Mouse (Mus musculus): ENCODE results near the gene Pecam1. TPM values are rescaled to one million over a fixed set of nuclear protein-coding genes. Genes with fewer than 3 reads are reported as not detected.
"Not testable (repeated sequence)": the region's sequence is repeated elsewhere in the genome, so short reads cannot be mapped to it uniquely, and the experiment has no call there.

The Pecam1 gene
- total RNA-seq (2021) = 110 and 152 TPM in 2 replicates
- long read RNA-seq, experiment 1, transcript Pecam1-204 (16 exons, 3,441 nt) = major isoform, 8 of 35 reads
- long read RNA-seq, experiment 1, transcript Pecam1-203 (14 exons, 3,233 nt) = major isoform, 8 of 35 reads
- long read RNA-seq, experiment 1, partial matches to known transcripts = 2 of 35 reads
- long read RNA-seq, experiment 1, other reads (novel, unspliced or antisense) = 13 of 35 reads
- long read RNA-seq, experiment 2, transcript Pecam1-203 (14 exons, 3,233 nt) = major isoform, 7 of 29 reads
- long read RNA-seq, experiment 2, transcript Pecam1-204 (16 exons, 3,441 nt) = minor isoform, 5 of 29 reads
- long read RNA-seq, experiment 2, transcript Pecam1-202 (15 exons, 3,283 nt) = minor isoform, 5 of 29 reads
- long read RNA-seq, experiment 2, partial matches to known transcripts = 6 of 29 reads
- long read RNA-seq, experiment 2, other reads (novel, unspliced or antisense) = 4 of 29 reads

DNA sequence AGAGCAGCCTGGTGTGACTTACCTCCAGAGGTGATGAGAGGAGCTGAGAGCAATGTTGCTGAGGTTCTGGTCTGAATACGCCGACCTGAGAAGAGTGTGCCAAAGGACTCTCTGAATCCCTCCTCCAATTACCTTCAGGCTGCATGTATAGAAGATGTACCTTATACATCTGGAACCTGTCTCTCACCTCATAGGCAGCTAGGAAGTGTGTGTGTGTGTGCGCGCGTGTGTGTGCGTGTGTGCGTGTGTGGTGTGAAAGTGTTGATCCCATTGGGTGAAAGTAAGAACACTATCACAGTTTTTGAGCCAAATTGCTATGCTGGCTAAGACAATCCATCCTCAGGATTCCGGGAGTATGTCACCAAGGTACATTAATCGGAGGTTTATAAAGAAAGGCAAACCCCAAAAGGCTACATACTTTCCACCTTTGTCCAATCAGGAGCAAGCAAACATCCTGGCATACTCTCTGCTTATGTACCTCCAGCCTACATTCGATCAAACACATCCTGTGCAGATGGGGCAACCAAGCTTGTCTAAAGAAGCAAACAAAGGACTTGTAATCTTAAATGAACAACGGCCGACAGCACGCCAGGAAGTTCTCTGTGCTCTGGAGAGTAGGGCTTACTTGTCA is at the start of gene Pecam1:
Gene Pecam1 (minus strand): TSS at position 508 of the 631 bp plus-strand sequence.
- DNase-seq = peak; percentile 6

DNA sequence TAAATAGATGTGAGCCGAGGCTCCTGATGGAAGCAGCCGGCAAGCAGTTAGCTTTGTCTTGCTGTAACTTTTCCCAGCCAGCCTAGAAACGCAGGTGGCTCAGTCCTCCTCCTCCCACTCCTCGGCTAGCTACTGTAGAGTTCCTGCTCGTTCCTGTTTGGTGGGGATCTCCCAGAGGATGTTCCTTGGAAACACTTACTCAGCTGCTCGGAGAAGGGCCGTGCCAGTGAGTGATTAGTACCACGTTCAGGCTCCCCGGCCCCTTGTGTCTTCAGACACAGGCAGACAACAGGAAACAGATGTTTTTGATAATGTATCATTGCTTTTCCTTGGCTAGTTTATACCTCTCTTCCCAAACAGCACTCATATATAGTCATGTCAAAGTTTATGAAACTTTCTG is 45.3 kb upstream of the Pecam1 start:
- DNase-seq = no peak

GRCm38 (mm10) chr11:106793846-106794245 is 43.4 kb upstream of the Pecam1 start:
- DNase-seq = no peak

DNA sequence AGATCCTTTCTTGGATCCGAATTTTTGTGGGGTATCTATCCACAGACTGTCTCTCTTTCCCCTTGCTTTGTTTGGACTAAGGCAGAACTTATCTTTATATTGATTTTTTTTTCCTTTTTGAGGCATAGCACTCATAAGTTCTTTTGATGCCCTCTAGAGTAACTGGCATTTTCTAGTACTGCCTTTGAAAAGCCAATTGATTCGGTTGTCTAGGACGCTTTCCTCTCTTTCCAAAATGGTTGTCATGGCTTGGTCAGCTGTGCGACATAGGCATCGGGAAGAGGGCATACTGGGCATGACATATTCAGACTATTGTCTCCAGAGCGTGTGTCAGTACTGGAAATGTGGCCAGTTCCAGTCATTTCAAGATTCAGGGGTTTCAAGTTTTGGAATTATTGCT is 39.2 kb upstream of the Pecam1 start:
- DNase-seq = peak; percentile 48

DNA sequence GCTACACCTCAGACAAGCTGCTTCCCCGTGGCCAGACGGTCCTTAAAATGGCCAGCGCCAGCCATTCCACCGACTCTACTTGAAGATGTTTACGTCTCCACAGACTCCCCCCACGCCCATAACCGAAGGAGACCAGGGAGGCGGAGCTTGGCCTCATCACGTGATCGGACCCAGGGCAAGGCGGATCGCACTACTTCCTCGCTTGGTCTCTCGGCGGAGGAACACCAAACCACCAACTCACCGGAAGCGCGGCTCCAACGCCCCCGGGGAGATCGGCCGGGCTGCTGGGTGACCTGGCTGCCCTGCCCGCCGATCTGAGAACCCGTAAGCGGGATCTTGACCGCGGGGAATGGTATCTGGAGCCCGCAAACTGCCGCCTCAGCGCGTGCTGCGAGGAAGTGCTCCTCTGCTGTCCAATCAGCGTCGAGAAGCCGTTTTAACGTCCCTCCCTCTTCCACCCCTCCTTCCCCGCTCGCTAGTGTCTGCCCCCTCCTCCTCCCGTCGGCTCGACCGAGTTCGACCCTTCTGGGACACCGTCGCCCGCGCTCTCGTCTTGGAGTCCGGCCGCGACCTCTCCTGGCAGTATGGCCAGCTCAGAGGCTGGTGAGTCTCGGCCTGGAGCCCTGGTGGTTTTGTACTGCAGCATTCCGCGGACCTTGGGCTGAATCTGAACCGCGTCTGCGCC is 38.5 kb upstream of the Pecam1 start, which contains the start of the genes Ddx5 and Cep95:
Gene Ddx5 (minus strand): TSS at position 411 of the 685 bp plus-strand sequence.
Gene Cep95 (plus strand): TSS at position 478 of the 685 bp plus-strand sequence.
- DNase-seq = peak; percentile 98

DNA sequence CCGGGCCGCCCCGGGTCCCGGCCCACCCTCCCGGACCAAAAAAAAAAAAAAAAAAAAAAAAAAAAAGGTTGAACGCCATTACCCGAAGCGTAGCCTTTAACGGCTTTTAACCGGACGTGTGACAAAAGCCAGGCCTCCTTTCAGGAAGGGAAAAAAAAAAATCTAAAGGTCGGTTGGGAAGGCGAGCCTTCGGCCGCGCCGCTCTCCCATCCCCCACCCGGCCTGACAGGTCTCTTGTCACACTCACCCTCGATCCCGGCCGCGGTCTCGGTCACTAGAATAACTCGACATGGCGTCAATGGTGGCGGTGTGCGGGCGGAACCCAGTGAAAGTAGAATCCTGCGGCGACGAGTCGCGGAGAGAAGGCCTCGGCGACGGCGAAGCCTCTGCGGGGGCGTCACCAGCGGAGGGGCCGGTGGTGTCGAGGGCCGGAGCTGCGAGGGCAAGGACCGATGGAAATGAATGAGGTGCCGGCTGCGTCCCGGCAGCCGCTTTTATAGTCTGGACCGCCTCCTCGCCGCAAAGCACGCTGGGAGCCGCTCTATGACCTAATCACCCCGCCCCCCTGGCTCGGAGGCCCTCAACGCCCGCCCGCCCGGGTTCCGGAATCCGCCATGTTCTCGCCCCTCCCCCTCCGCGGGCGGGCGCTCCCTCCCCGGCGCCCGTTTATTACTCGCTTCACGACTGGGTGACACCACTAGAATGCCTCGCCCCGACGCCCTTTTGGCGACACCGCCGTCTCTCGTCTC is 37.8 kb upstream of the Pecam1 start:
- DNase-seq = peak; percentile 100

- DNase-seq = peak; percentile 95
These were observed 37.0 kb upstream of the Pecam1 start for GRCm38 (mm10) chr11:106787131-106788025.

GRCm38 (mm10) chr11:106785043-106785442 is 34.6 kb upstream of the Pecam1 start:
- DNase-seq = no peak

- DNase-seq = no peak
These were observed 34.0 kb upstream of the Pecam1 start for GRCm38 (mm10) chr11:106784476-106784875.

DNA sequence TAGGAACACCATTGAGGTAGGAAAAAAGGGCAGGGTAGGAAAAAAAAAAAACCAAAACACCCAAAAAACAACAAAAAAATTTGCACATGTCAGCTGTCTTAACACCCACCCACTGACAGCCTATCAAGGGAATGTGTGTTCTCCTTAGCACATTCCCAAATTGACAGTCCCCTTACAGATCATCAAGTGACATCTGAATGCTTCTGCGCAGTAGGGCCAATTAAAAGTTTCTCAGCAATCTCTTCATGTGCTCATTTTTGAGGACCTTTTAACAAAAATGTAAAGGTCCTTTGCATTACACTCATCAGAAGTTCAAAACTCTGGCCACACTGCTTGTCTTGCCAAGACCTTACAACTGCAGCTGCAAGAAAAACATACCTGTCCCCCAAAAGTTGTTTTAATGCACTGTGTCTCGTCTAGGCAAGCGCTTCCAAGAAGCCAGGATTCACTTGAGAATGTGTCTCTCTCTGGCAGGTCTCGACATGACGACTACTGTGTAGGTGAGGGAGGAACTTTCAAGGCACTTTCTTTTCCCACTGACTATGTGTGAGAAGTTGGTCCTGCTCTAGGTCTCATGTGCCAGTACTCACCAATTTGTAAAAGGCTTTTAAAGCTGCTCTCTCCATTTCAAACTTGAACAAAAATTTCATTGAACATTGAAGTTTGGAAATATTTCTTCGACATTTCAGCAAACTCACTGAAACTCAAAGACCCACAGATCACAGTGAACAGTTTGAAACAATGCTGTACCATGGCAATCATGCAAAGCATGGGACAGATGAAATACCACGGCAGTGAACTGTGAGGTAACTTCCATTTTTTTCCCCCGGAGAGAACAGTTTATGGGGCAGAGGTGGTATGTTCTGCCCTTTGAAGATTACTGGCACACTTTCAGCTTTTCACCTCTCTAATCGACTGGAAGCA is 32.7 kb upstream of the Pecam1 start:
- no peak for DNase-seq

DNA sequence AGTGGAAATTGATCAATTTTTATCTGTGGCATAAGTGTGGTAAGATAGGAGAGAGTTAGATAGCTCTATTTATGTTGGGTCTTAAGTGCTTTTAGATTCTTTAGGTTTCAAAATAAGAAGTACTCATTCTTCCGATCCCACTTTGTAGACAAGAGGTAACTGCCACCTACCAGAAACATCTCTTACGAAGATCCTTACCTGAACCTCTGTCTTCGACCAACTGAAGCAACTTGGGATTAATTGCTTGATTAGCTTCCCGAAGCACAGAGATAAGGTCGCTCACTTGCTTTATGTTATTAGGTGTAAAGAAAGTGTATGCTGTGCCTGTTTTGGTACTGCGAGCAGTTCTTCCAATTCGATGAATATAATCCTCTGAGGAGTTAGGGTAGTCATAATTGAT is 31.8 kb upstream of the Pecam1 start:
- DNase-seq = not testable (repeated sequence)

DNA sequence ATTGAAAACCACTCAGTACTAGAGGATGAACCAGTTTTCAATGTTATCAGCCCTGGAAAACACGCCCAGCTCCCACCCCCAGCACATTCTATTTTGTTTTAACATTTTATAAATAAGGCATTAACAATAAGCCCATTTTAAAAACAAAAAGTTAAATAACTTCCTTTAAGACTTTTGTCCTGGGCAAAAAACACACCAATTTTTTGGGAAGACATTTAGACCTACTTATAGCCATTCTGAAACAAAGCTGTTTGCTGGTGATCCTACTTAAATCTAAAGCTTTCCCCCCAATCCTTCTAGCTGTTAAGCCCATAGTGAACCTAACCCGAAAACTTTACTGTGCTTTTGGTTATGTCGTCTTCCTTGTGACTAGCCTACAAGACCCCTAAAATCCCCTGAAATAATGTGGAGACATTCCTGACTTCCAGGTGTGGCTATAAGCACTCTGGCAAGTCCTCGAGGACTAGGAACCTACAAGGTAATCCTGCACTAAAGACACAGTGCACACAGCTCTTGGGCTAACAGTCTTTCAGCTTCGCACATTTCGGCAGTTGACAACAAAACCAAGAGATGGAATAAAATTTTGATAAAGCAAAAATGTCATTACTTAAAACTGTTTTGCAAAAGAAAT is 30.3 kb upstream of the Pecam1 start:
- DNase-seq = no peak

- DNase-seq = peak; percentile 28
These were observed 29.6 kb upstream of the Pecam1 start for GRCm38 (mm10) chr11:106780089-106780425.

- peak; percentile 95 for DNase-seq
These were observed 29.1 kb upstream of the Pecam1 start, which contains the start of gene Polg2 for GRCm38 (mm10) chr11:106779388-106780088. Gene Polg2, minus strand, starts transcription at chr11:106779537.

DNA sequence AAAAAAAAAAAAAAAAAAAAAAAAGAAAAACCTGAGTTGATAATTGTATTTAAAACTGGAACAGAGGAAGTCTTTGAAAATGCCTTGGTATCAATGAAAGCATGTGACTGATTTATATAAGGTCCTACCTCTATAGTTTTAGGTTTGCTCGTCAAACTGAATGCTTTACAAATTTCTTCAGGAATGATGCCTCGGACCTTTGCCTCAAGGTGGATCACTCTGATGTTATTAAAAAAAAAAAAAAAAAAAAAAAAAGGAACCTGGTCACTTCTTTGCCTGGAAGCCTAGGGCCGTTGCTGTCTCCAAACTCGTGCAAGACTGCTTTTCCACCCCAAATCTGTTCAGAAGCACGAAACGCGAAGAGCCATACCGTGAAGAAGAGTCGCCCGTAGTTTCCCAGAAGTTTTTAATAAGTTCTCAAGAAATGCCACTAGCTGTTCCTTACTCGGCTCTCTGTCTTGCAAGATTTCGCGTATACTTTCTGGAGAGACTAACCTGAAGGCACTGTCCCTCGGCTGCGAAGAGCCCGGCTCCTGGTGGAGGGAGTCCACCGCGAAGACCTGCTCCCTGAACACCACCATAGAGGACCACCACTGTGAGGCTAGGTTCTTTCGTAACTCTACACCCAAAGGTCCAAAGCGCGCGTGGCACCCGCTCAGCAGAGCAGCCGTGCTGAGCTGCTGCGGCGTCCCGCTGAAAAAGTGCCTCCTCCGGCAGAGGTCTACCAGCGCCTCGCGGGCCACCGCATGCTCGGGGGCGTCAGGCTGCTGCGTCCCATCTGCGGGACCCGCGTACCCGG is 28.4 kb upstream of the Pecam1 start:
- DNase-seq = peak; percentile 18

GRCm38 (mm10) chr11:106778132-106778531 is 27.7 kb upstream of the Pecam1 start:
- DNase-seq = no peak

DNA sequence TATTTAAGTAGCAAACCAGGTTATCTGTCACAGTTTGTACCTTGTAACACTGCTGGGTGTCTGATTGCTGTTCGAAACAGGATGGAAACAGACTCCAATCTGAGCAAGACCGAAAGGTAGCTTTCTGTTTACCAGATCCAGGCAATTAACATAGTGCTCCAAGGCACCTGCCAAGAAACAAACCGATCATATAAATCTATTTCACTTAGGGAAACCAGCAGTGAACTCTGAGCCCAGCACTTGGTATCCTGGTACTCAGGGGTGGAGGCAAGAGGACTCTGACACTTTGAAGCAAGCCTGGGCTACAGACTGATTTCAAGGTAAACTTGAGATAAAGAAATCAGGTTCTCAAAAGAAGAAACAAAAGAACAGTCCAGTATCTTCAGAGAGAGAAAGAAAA is 27.0 kb upstream of the Pecam1 start:
- no peak for DNase-seq

- peak; percentile 27 for DNase-seq
These were observed 26.5 kb upstream of the Pecam1 start for GRCm38 (mm10) chr11:106776960-106777359.
